Mouse (Mus musculus): ENCODE measurements around the gene Kif16b. TPM values are rescaled to one million over a fixed set of nuclear protein-coding genes. Genes with fewer than 3 reads are reported as not detected.

The Kif16b gene
- total and polyA plus RNA-seq, 2 experiments from 2014 or later, result 11.7 to 38.1 TPM

DNA sequence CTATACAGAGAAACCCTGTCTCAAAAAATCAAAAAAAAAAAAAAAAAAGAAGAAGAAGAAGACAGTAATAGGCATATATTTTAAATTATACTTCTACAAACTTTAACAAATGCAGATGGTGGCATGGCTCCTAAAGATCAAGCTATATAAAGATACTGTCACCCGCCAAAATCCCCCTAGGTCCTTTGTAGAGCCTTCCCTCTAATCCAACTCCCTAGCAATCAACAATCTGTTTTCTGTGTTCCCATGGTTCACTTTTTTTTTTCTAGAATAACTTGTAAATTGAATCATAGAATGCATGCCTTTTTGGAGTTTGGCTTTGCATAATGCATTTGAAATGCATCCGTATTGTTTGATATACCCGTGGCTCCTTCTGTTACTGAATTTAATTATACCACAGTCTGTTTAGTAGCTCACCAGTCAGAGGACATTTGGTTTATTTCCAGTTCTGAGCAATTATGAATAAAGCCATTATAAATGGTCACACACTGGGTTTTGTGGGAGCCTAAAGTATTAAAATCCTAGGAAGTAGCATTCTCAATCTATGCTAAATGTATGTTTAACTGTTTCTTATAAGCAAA is 9.6 kb upstream of the Kif16b start:
- TF ChIP-seq EP300 (IDR thresholded peaks at IDR 0.05; ENCODE audit: low read depth), result no peak
- no peak for TF ChIP-seq CTCF (IDR thresholded peaks at IDR 0.05; ENCODE audit: low read depth)
- ATAC-seq (ENCODE audit: insufficient read depth, low read depth) (no peak), DNase-seq (ENCODE audit: low spot score) (no peak)
- 77% methylated on average over 3 of the region's 3 CpGs for WGBS
- H3K27me3 ChIP-seq (ENCODE audit: control insufficient read depth, insufficient read depth, low read length), result no peaks in the 10 kb centered on the region
- no peak overlapping the region for H3K4me2 ChIP-seq (ENCODE audit: low read depth, low read length)
- H3K9ac ChIP-seq (replicated peaks; ENCODE audit: low read depth, low read length), result no peak overlapping the region
- H3K4me1 ChIP-seq (ENCODE audit: control insufficient read depth, insufficient read depth), result no peaks in the 10 kb centered on the region
- H3K9me3 ChIP-seq (replicated peaks; ENCODE audit: control insufficient read depth, low read length), result no peaks in the 10 kb centered on the region
- H3K36me3 ChIP-seq (replicated peaks; ENCODE audit: control insufficient read depth, insufficient read depth, low read length), result no peaks in the 10 kb centered on the region
- H3K4me3 ChIP-seq (ENCODE audit: low read depth, low read length), result no peak overlapping the region
- no peak overlapping the region for H3K27ac ChIP-seq (ENCODE audit: low read depth)

DNA sequence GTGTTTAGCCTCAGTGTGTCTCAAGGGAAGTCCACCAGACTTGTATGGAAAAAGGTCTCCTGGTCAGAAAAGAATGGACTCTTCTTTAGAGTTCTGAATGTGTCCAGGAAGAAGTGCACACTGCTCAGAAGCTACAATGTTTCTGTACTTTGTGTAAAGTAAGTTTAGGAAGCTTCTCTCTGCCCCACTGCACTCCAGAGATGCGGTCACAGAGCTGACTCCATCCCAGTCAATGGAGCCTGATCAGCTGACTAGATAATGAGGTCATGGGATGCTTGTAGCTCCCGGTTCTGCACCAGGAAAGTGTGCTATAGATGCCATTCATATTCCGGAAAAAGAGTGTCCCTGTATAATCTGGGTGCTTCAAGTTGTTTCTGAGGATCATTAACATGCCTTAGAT is 7.9 kb upstream of the Kif16b start:
- H3K9ac ChIP-seq (replicated peaks; ENCODE audit: low read depth, low read length), result no peak overlapping the region
- no peak overlapping the region for H3K4me3 ChIP-seq (ENCODE audit: low read depth, low read length)
- no peaks in the 10 kb centered on the region for H3K4me1 ChIP-seq (ENCODE audit: control insufficient read depth, insufficient read depth)
- TF ChIP-seq EP300 (IDR thresholded peaks at IDR 0.05; ENCODE audit: low read depth), result no peak
- TF ChIP-seq CTCF (IDR thresholded peaks at IDR 0.05; ENCODE audit: low read depth), result no peak
- H3K4me2 ChIP-seq (ENCODE audit: low read depth, low read length), result no peak overlapping the region
- no peaks in the 10 kb centered on the region for H3K36me3 ChIP-seq (replicated peaks; ENCODE audit: control insufficient read depth, insufficient read depth, low read length)
- DNase-seq (ENCODE audit: low spot score), result no peak
- ATAC-seq (ENCODE audit: insufficient read depth, low read depth), result no peak
- no peaks in the 10 kb centered on the region for H3K9me3 ChIP-seq (replicated peaks; ENCODE audit: control insufficient read depth, low read length)
- 52% methylated on average over 3 of the region's 3 CpGs for WGBS
- no peak overlapping the region for H3K27ac ChIP-seq (ENCODE audit: low read depth)
- no peaks in the 10 kb centered on the region for H3K27me3 ChIP-seq (ENCODE audit: control insufficient read depth, insufficient read depth, low read length)

DNA sequence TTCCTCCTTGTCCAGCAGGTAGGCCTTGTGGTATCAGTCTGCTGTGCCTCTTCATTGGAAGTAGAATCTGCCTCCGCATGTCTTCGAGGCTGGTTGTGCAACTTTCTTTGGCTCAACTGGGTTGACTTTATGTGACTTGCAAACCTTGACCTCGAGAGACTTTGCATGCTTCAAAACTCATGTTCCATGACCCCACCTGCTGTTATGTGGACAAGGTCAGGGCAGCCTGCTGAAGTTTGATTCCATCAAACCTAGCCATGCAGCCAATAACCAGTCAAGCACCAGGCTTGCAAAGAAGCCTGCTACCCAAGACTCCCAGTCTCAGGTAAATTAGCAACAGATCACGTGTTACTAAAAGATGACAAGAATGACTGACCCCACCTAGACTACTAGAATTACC is 5.7 kb upstream of the Kif16b start:
- Histone ChIP-seq H3K9me3 (replicated peaks; ENCODE audit: control insufficient read depth, low read length) (no peaks in the 10 kb centered on the region), H3K36me3 (replicated peaks; ENCODE audit: control insufficient read depth, insufficient read depth, low read length) (no peaks in the 10 kb centered on the region), H3K27me3 (ENCODE audit: control insufficient read depth, insufficient read depth, low read length) (no peaks in the 10 kb centered on the region), H3K4me1 (ENCODE audit: control insufficient read depth, insufficient read depth) (0 out of 2 replicates have a peak, but pooled peaks cover 8% of the 10 kb centered on the region), H3K9ac (replicated peaks; ENCODE audit: low read depth, low read length) (no peak overlapping the region), H3K27ac (ENCODE audit: low read depth) (no peak overlapping the region), H3K4me2 (ENCODE audit: low read depth, low read length) (no peak overlapping the region), H3K4me3 (ENCODE audit: low read depth, low read length) (no peak overlapping the region)
- 81% methylated on average over 4 of the region's 4 CpGs for WGBS
- TF ChIP-seq EP300 (IDR thresholded peaks at IDR 0.05; ENCODE audit: low read depth) (no peak), CTCF (IDR thresholded peaks at IDR 0.05; ENCODE audit: low read depth) (no peak)
- ATAC-seq (ENCODE audit: insufficient read depth, low read depth) (no peak), DNase-seq (ENCODE audit: low spot score) (no peak)

DNA sequence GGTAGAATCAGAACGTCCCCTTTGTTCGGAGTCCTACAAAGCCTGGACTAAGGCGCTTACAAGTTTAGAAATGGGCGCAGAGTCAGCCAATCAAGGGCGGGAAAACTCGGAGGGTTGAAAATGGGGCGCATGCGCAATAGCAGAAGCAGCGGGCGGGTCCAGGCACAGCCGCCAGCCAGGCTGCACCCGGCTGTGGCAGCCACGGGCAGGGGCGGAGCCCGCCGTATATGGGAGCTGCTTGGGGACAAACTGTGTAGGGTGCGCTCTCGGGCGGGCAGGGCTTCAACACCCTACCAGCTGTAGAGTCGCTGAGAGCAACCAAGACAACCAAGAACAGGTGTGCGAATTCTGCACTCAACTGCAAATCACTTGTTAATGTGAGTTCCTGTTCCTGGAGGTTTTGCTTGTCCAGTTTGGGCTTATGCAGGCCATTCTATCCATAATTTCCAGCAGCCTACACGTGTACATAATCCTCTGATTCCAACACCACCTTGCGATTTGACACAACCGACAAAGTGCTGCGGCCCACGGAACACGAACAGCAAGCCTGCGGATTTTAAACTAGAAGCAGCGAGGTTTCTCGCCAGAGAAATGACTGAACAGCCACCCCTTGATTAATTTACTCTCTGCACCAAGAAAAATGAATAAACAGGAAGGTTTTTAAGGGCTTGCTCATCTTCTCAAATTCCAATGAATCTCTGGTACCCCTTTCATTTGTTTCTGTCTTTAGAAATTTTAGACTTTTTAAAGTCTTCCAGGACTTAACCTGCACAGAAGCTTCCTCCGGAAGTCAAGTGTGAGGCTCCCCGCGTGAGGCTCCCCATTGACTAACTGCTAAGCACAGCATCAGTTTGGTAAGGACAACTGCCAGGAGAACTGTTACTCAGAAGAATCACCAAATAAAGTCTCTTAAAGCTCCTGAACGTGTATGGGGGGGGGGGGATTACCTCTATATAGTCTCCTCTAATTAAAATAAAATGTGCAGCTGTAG is 1.9 kb upstream of the Kif16b start:
- Histone ChIP-seq H3K27me3 (ENCODE audit: control insufficient read depth, insufficient read depth, low read length) (no peaks in the 10 kb centered on the region), H3K9me3 (replicated peaks; ENCODE audit: control insufficient read depth, low read length) (no peaks in the 10 kb centered on the region), H3K4me3 (ENCODE audit: low read depth, low read length) (peak overlapping the region; percentile 43), H3K27ac (ENCODE audit: low read depth) (peak overlapping the region; percentile 19; the same call in 1 of the 2 replicates), H3K9ac (replicated peaks; ENCODE audit: low read depth, low read length) (peak overlapping the region; percentile 3; the same call in 1 of the 2 replicates), H3K4me2 (ENCODE audit: low read depth, low read length) (peak overlapping the region; percentile 60), H3K36me3 (replicated peaks; ENCODE audit: control insufficient read depth, insufficient read depth, low read length) (no peaks in the 10 kb centered on the region), H3K4me1 (ENCODE audit: control insufficient read depth, insufficient read depth) (peaks cover 17% of the 10 kb centered on the region; the same call in 1 of the 2 replicates)
- TF ChIP-seq CTCF (IDR thresholded peaks at IDR 0.05; ENCODE audit: low read depth) (no peak), EP300 (IDR thresholded peaks at IDR 0.05; ENCODE audit: low read depth) (no peak)
- peak; percentile 90 for ATAC-seq (ENCODE audit: insufficient read depth, low read depth)
- 6% methylated on average over 34 of the region's 34 CpGs for WGBS
- DNase-seq (ENCODE audit: low spot score), result peak; percentile 91

DNA sequence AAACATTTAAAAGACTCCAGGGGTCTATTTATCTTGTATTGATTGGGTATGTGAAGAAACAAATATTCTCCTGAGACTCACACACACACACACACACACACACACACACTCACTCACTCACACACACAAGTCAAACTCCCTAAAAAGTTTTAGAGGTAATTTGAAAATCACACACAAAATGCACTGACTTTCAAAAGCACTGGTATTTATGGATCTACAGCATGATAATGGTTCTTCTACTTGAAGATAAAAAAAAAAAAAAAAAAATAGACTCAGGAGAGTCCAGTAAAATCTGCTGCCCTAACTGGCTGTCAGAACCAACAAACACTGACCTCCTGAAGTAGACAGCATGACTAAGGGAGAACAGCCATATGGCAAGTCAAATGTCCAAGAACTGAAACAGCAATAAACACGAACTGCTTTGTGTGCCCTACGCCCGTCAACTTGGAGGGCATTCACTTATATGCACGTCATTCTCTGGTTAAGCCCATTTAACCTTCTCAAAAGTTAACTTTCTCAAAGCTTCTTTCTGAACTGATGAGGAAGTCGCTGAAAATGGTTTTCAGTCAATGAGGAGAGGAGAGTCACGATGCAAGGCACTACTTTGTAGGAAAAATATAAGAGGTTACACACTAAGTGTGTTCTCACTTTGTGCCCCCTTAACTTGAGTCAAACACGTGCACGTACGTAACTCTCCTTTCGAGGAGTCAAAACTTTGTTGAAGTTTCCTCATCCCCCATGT is 1.0 kb downstream of the Kif16b start:
- H3K9me3 ChIP-seq (replicated peaks; ENCODE audit: control insufficient read depth, low read length), result no peaks in the 10 kb centered on the region
- peaks cover 17% of the 10 kb centered on the region; the same call in 1 of the 2 replicates for H3K4me1 ChIP-seq (ENCODE audit: control insufficient read depth, insufficient read depth)
- H3K27me3 ChIP-seq (ENCODE audit: control insufficient read depth, insufficient read depth, low read length), result no peaks in the 10 kb centered on the region
- H3K4me3 ChIP-seq (ENCODE audit: low read depth, low read length), result peak overlapping the region; percentile 90
- 31% methylated on average over 10 of the region's 10 CpGs for WGBS
- H3K27ac ChIP-seq (ENCODE audit: low read depth), result peak overlapping the region; percentile 89
- DNase-seq (ENCODE audit: low spot score) (no peak), ATAC-seq (ENCODE audit: insufficient read depth, low read depth) (no peak)
- no peak for TF ChIP-seq EP300 (IDR thresholded peaks at IDR 0.05; ENCODE audit: low read depth)
- no peak for TF ChIP-seq CTCF (IDR thresholded peaks at IDR 0.05; ENCODE audit: low read depth)
- no peaks in the 10 kb centered on the region for H3K36me3 ChIP-seq (replicated peaks; ENCODE audit: control insufficient read depth, insufficient read depth, low read length)
- peak overlapping the region; percentile 89; the same call in 1 of the 2 replicates for H3K9ac ChIP-seq (replicated peaks; ENCODE audit: low read depth, low read length)
- H3K4me2 ChIP-seq (ENCODE audit: low read depth, low read length), result peak overlapping the region; percentile 88
